Mouse (Mus musculus): Measurements from ENCODE around the gene Cldn9.
A peak's percentile ranks its signal among the peaks of the same experiment; 100 is the strongest.

The Cldn9 gene

GRCm38 (mm10) chr17:23683856-23684672 is at the start of gene Cldn9:
Cldn9 (minus strand) TSS chr17:23684026.
- no peak for DNase-seq (ENCODE audit: low spot score)

GRCm38 (mm10) chr17:23730441-23730840 is 46.6 kb upstream of the Cldn9 start:
- no peak for DNase-seq (ENCODE audit: low spot score)

- peak; percentile 58 for DNase-seq (ENCODE audit: low spot score)
Measured at GRCm38 (mm10) chr17:23726758-23727142, 42.9 kb upstream of the Cldn9 start.

- peak; percentile 98 for DNase-seq (ENCODE audit: low spot score)
Measured at GRCm38 (mm10) chr17:23725999-23726757, 42.4 kb upstream of the Cldn9 start, which contains the start of gene Pkmyt1. Pkmyt1 (plus strand) TSS chr17:23726336.

- no peak for DNase-seq (ENCODE audit: low spot score)
Measured at GRCm38 (mm10) chr17:23725477-23725876, 41.7 kb upstream of the Cldn9 start.

GRCm38 (mm10) chr17:23722376-23723125 is 38.7 kb upstream of the Cldn9 start, which contains the start of gene 1520401A03Rik:
1520401A03Rik (minus strand) TSS chr17:23722783.
- no peak for DNase-seq (ENCODE audit: low spot score)

GRCm38 (mm10) chr17:23721886-23722285 is 38.1 kb upstream of the Cldn9 start:
- no peak for DNase-seq (ENCODE audit: low spot score)

GRCm38 (mm10) chr17:23719455-23719854 is 35.6 kb upstream of the Cldn9 start:
- DNase-seq (ENCODE audit: low spot score): no peak

GRCm38 (mm10) chr17:23717003-23717402 is 33.2 kb upstream of the Cldn9 start:
- no peak for DNase-seq (ENCODE audit: low spot score)

GRCm38 (mm10) chr17:23706212-23706611 is 22.4 kb upstream of the Cldn9 start:
- peak; percentile 78 for DNase-seq (ENCODE audit: low spot score)

GRCm38 (mm10) chr17:23705525-23706104 is 21.8 kb upstream of the Cldn9 start:
- no peak for DNase-seq (ENCODE audit: low spot score)

GRCm38 (mm10) chr17:23704741-23705140 is 20.9 kb upstream of the Cldn9 start:
- no peak for DNase-seq (ENCODE audit: low spot score)

- no peak for DNase-seq (ENCODE audit: low spot score)
Measured at GRCm38 (mm10) chr17:23703301-23703700, 19.5 kb upstream of the Cldn9 start.

GRCm38 (mm10) chr17:23700079-23700478 is 16.3 kb upstream of the Cldn9 start:
- peak; percentile 82 for DNase-seq (ENCODE audit: low spot score)

GRCm38 (mm10) chr17:23699131-23700077 is 15.6 kb upstream of the Cldn9 start:
- peak; percentile 33 for DNase-seq (ENCODE audit: low spot score)

GRCm38 (mm10) chr17:23695801-23696200 is 12.0 kb upstream of the Cldn9 start:
- DNase-seq (ENCODE audit: low spot score): no peak

GRCm38 (mm10) chr17:23694491-23694890 is 10.7 kb upstream of the Cldn9 start:
- no peak for DNase-seq (ENCODE audit: low spot score)

GRCm38 (mm10) chr17:23683226-23683625 is 600 bp downstream of the Cldn9 start:
- DNase-seq (ENCODE audit: low spot score): no peak

- no peak for DNase-seq (ENCODE audit: low spot score)
Measured at GRCm38 (mm10) chr17:23682530-23682929, 1.3 kb downstream of the Cldn9 start.

- no peak for DNase-seq (ENCODE audit: low spot score)
Measured at GRCm38 (mm10) chr17:23682092-23682491, 1.7 kb downstream of the Cldn9 start.

- no peak for DNase-seq (ENCODE audit: low spot score)
Measured at GRCm38 (mm10) chr17:23681086-23681485, 2.7 kb downstream of the Cldn9 start.
